Mouse (Mus musculus) midbrain, embryonic 15.5 days (tissue): ENCODE measurements around the gene Lonp1. TPM values are rescaled to one million over a fixed set of nuclear protein-coding genes. Genes with fewer than 3 reads are reported as not detected.
"Not testable (repeated sequence)": the region's sequence is repeated elsewhere in the genome, so short reads cannot be mapped to it uniquely, and the experiment has no call there.

ENCODE experiments used
- ATAC-seq: fragments of 200-750 bp; cut with Nextera tagmentation; replicated peaks from 2 replicates; pipeline ENCODE4 v1.8.0; 2017; ENCODE audit warnings: moderate TSS enrichment
- H3K27ac ChIP-seq: fragments of 300-500 bp; sonication (generic); 2 replicates; pipeline ENCODE4 v1.5.1; 2015; ENCODE audit warnings: mild to moderate bottlenecking, inconsistent platforms
- H3K27me3 ChIP-seq: fragments of 300-500 bp; sonication (generic); replicated peaks from 2 replicates; pipeline ENCODE4 v1.6.1; 2015; ENCODE audit warnings: inconsistent platforms
- H3K36me3 ChIP-seq: fragments of 300-500 bp; sonication (generic); replicated peaks from 2 replicates; pipeline ENCODE4 v1.6.1; 2015; ENCODE audit warnings: inconsistent platforms
- H3K4me1 ChIP-seq: fragments of 300-500 bp; sonication (generic); 2 replicates; pipeline ENCODE4 v1.6.1; 2015; ENCODE audit warnings: inconsistent platforms
- H3K4me2 ChIP-seq: fragments of 300-500 bp; sonication (generic); 2 replicates; pipeline ENCODE4 v1.6.1; 2015; ENCODE audit warnings: inconsistent platforms, mild to moderate bottlenecking, moderate library complexity
- H3K4me3 ChIP-seq: fragments of 300-500 bp; sonication (generic); 2 replicates; pipeline ENCODE4 v1.5.1; 2015; ENCODE audit warnings: mild to moderate bottlenecking, inconsistent platforms
- H3K9ac ChIP-seq: fragments of 300-500 bp; sonication (generic); 2 replicates; pipeline ENCODE4 v1.6.1; 2015; ENCODE audit warnings: mild to moderate bottlenecking, inconsistent platforms
- H3K9me3 ChIP-seq: fragments of 300-500 bp; sonication (generic); 2 replicates; pipeline ENCODE4 v1.6.1; 2016; ENCODE audit warnings: inconsistent platforms
- WGBS: fragments of 180-500 bp; shearing (Covaris S2); methylation state at CpG from one replicate; pipeline ENCODE4 v1.1.7; 2015; ENCODE audit warnings: mixed read lengths; 5-methylcytosine and 5-hydroxymethylcytosine counted together
- polyA plus RNA-seq: library from polyadenylated mRNA; unstranded; fragments of >200 nt; fragmentation: Nextera tagmentation; extraction: Ambion mirVana; gene quantifications from 2 replicates; pipeline ENCODE4 v1.2.1, GENCODE M21; 2015

The Lonp1 gene
- polyA plus RNA-seq, 1 experiment from 2014 or later = 48.9 TPM

DNA sequence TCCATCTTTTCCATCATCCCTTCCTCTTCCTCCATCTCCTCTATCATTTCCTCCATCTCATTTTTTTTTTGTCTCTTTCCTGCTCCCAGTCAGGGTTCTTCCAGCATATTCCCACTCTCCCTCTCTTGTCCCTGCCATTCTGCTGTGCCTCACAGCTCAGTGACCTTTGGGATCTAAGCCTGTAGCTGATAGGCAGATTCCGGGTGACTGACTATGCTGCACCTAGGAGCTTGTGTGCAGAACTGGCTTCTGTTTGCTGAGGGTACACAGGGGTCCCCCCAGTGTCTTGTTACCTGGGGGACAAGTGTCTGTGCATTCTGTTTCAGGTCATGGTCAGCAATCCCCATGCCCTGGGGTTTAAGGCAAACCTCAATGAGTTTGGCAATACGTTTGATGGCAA is 28.1 kb upstream of the Lonp1 start:
- Histone ChIP-seq H3K27ac (no peak overlapping the region), H3K4me3 (no peak overlapping the region), H3K4me2 (no peak overlapping the region), H3K36me3 (no peaks in the 10 kb centered on the region), H3K27me3 (no peaks in the 10 kb centered on the region), H3K9ac (no peak overlapping the region), H3K4me1 (no peaks in the 10 kb centered on the region), H3K9me3 (no peaks in the 10 kb centered on the region)
- WGBS = 69% methylated on average over 2 of the region's 2 CpGs
- no peak for ATAC-seq

DNA sequence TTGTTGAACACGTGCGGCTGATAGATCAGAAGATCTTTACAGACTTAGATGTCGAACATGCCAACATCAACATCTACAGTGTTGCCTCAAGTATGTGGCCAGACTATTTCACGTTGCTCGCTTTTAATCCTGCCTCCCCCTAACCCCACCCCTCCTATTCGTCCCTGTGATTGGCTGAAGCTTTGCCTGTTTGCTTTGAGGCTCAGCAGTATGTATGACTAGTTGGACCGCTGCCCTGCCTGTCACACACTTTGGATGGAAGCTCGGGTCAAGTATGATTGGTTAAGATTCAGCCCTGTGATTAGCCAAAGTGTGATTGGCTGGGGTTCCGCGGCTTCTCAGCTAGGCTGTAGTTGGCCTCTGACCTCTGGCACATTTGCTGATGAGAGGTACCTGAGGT is 25.1 kb upstream of the Lonp1 start:
- no peak overlapping the region for H3K4me3 ChIP-seq
- no peak overlapping the region for H3K27ac ChIP-seq
- H3K36me3 ChIP-seq = no peaks in the 10 kb centered on the region
- no peak overlapping the region for H3K9ac ChIP-seq
- no peak for ATAC-seq
- H3K9me3 ChIP-seq = no peaks in the 10 kb centered on the region
- H3K4me2 ChIP-seq = no peak overlapping the region
- H3K27me3 ChIP-seq = no peaks in the 10 kb centered on the region
- H3K4me1 ChIP-seq = no peaks in the 10 kb centered on the region
- WGBS = 42% methylated on average over 10 of the region's 10 CpGs

DNA sequence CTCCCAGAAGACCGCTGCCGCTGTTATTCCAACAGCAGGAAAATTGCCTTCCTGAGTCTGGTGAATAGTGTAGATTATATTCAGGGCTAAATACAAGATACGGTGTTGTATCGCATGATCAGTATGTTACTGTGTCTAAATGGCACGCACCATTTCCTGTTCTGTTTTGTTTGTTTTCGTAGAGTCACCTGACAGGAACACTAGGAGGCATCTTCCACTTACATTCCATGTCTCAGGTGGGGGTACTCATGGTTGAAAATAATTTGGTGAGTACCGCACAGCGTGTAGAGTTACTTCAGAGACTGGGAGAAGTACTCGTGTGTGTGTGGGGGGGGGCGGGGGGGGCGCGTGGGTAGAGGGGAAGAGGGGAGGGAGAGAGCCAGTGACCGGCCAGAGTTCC is 20.9 kb upstream of the Lonp1 start:
- Histone ChIP-seq H3K27ac (no peak overlapping the region), H3K36me3 (no peaks in the 10 kb centered on the region), H3K9me3 (no peaks in the 10 kb centered on the region), H3K9ac (no peak overlapping the region), H3K27me3 (no peaks in the 10 kb centered on the region), H3K4me3 (no peak overlapping the region), H3K4me1 (no peaks in the 10 kb centered on the region), H3K4me2 (no peak overlapping the region)
- WGBS = 75% methylated on average over 12 of the region's 13 CpGs
- no peak for ATAC-seq

DNA sequence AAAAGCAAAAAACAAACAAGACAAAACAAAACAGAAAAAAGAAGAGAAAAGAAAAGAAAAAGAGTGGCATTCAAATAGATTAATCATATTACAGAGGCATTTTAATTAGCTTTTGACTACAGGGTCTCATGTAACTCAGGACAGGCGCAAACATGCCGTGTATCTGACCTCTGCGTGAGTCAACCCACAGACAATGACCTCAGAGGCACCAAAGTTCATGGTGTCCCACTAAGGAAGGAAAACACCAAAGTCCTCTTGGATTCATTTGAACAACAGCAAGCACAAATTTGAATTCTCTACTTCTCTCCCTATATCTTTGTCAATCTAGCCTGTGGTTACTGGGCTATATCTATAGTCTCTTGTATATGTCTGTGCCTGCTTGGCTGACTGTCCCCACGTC is 16.6 kb upstream of the Lonp1 start:
- H3K9ac ChIP-seq = no peak overlapping the region
- no peaks in the 10 kb centered on the region for H3K4me1 ChIP-seq
- no peak overlapping the region for H3K4me3 ChIP-seq
- no peaks in the 10 kb centered on the region for H3K27me3 ChIP-seq
- H3K4me2 ChIP-seq = no peak overlapping the region
- 88% methylated on average over 4 of the region's 4 CpGs for WGBS
- no peak for ATAC-seq
- H3K9me3 ChIP-seq = no peaks in the 10 kb centered on the region
- no peak overlapping the region for H3K27ac ChIP-seq
- H3K36me3 ChIP-seq = no peaks in the 10 kb centered on the region

DNA sequence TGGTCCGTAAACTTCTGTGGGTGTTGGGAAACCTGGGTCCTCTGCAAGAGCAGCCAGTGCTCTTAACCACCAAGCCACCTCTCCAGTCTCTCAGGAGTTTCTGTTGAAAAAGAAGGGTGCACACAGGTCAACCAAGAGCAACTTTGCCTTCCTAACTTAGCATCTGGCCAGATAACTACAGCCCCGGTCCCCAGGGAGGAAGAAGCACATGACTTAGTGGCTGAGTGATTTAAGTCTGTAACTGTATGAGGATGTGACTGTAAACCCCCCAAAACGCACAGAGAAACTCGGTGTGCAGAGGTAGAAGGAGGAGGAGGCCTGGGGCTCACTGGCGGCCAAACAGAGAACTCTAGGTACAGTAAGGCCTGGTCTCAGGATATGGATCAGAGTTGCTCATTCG is 7.3 kb upstream of the Lonp1 start:
- Histone ChIP-seq H3K9ac (no peak overlapping the region), H3K4me3 (no peak overlapping the region), H3K27ac (no peak overlapping the region), H3K27me3 (0 out of 2 replicates have a peak, but pooled peaks cover 3% of the 10 kb centered on the region), H3K36me3 (no peaks in the 10 kb centered on the region), H3K4me1 (no peaks in the 10 kb centered on the region), H3K4me2 (no peak overlapping the region), H3K9me3 (no peaks in the 10 kb centered on the region)
- no peak for ATAC-seq
- 94% methylated on average over 6 of the region's 6 CpGs for WGBS

DNA sequence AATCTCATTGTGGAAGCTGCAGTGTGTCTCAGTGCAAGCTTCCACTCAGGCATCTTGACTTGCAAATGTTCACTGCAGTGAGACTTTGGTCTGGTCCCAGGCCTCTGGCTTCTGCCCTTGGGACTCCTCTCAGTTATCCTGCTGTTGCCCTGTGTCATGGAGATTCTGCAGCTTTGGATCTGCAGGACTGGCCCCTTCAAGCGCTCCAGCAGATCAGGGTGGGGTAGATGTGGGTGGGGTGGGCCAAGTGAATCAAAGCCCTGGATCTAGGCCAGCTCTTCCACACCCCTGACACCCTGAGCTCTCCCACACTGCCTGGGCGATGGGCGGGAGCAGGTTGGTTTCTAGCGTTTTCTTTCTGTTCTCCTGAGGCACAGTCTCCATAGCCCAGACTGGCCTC is 5.1 kb upstream of the Lonp1 start:
- peaks cover 11% of the 10 kb centered on the region for H3K4me1 ChIP-seq
- 0 out of 2 replicates have a peak, but pooled peaks cover 3% of the 10 kb centered on the region for H3K27me3 ChIP-seq
- no peak overlapping the region for H3K27ac ChIP-seq
- 56% methylated on average over 4 of the region's 4 CpGs for WGBS
- H3K36me3 ChIP-seq = no peaks in the 10 kb centered on the region
- no peak overlapping the region for H3K4me2 ChIP-seq
- no peak overlapping the region for H3K9ac ChIP-seq
- H3K9me3 ChIP-seq = no peaks in the 10 kb centered on the region
- ATAC-seq = no peak
- no peak overlapping the region for H3K4me3 ChIP-seq

DNA sequence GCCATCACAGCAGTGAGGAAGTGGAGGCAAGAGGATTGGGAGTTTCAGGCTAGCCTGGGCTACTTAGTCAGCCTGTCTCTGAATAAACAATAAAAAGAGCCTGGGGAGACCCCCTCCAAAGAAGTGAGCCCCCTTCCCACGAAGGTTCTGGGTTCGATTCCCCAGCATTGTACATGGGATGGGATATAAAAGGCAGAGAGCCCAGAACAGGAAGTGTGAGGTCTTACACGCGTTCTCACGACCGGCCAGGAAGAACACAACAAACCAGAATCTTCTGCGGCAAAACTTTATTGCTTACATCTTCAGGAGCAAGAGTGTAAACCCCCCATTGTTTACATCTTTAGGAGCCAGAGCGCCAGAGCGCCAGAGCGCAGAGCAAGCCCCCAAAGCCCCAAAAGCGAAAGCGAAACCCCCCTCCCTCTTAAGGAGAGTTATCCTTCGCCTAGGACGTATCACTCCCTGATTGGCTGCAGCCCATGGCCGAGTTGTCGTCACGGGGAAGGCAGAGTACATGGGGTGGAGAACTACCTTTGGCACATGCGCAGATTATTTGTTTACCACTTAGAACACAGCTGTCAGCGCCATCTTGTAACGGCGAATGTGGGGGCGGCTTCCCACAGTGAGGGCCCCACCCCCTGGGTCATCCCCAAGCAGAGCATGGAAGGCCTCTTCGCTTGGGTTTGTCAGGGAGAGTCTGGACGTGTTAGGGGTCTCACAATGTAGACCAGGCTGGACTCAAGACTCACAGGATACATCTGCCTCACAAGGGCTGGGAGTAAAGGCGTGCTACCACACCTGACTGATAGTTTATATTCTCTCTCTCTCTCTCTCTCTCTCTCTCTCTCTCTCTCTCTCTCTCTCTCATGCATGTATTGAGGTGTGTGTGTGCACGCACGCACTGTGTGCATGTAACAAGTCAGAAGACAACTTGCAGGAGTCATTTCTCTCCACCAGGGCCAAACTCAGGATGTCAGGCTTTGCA is 3.4 kb upstream of the Lonp1 start:
- ATAC-seq, H3K9ac ChIP-seq, H3K27me3 ChIP-seq, H3K27ac ChIP-seq, H3K4me3 ChIP-seq, H3K9me3 ChIP-seq, H3K36me3 ChIP-seq, H3K4me2 ChIP-seq: not testable (repeated sequence)
- whole genome bisulfite sequencing = 89% methylated on average over 27 of the region's 27 CpGs
- peaks cover 23% of the 10 kb centered on the region for H3K4me1 ChIP-seq

DNA sequence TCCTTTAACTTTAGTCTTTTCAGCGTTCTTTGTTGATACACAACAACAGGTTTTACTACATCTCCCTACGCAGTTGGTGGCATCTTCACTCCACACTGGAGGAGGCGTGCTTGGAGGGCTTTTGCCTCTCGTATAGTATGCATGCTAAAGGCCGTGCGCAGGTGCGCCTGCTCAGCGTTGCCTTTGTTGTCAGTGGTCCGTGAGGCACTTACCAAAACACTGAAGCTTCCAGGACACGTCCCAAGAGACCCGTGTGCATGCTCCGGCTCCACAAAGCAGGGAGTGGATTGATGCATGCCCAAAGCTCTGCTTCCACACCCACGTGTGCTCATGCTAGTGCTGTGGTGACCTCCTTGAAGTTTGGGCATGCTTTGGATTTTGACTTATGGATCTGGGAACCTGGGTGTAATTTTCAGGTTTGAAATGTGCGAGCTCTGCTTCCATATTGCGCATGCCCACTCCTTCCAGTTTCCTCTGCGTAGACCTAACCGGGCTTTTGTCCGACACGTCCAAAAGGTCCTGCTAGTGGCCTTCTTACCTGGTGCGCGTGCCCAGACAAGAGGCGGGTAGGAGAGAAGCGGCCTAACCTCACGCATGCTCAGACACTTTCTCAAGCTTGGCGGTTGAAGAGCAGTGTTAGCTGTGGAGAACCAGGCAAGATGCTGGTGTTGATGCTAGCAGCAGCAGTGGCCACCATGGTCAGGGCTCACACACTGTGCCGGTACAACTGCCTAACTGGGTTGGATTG is 1.0 kb upstream of the Lonp1 start, which contains the start of gene Catsperd:
Gene Catsperd (plus strand): TSS at position 614 of the 748 bp plus-strand sequence.
- Histone ChIP-seq H3K4me3 (peak within 1 kb of the TSS; percentile 78), H3K27me3 (0 out of 2 replicates have a peak, but pooled peaks cover 3% of the 10 kb centered on the region), H3K36me3 (no peaks in the 10 kb centered on the region; the same call in 1 of the 2 replicates), H3K9ac (peak within 1 kb of the TSS; percentile 60), H3K27ac (peak within 1 kb of the TSS; percentile 82), H3K9me3 (no peaks in the 10 kb centered on the region), H3K4me1 (peaks cover 28% of the 10 kb centered on the region), H3K4me2 (peak within 1 kb of the TSS; percentile 92)
- peak; percentile 69 for ATAC-seq
- WGBS = 7% methylated on average over 26 of the region's 26 CpGs

DNA sequence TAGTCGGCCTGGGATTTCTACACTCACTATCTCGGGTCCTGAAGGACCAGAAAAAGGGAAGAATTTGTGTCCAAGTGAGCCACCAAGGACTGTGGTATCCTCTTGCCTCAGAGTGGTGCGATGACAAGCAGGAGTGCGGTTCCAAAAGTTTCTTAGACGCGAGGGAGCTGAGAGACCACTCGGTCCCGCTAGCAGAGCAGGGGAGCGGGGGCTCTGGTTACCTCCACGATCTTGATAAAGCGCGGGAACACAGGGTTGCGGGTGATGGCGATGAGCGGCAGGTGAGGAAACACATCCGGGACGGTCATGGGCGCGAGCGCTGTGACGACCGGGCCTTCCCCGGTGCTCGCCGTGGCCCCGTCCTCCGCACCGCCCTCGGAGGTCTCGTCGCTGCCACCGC is 427 bp downstream of the Lonp1 start:
- no peak for ATAC-seq
- Histone ChIP-seq H3K4me1 (peaks cover 28% of the 10 kb centered on the region), H3K9ac (peak overlapping the region; percentile 60), H3K27ac (peak overlapping the region; percentile 82), H3K4me3 (peak overlapping the region; percentile 78), H3K9me3 (no peaks in the 10 kb centered on the region), H3K4me2 (peak overlapping the region; percentile 92), H3K27me3 (0 out of 2 replicates have a peak, but pooled peaks cover 3% of the 10 kb centered on the region), H3K36me3 (peaks cover 5% of the 10 kb centered on the region; the same call in 1 of the 2 replicates)
- 1% methylated on average over 31 of the region's 32 CpGs for WGBS

DNA sequence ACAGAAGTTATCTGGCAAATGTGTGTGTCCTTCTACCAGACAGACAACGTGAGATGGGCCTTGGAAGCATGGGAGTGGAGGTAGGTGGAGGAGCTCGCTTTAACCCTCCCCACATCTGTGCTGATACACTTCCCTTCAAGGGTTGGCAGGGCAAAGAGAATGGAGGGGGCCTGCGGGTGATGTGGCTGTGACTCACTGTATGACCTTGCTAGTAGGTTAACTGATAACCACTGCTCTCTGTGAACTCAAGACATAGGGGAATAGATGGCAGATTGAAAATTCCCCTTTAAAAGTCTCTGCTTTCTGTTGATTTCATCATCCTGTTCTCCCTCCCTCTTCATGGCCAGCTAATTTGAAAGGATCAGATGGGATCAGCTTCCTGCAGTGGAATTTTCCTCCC is 1.2 kb downstream of the Lonp1 start:
- peaks cover 12% of the 10 kb centered on the region; the same call in 1 of the 2 replicates for H3K36me3 ChIP-seq
- peak overlapping the region; percentile 78; the same call in 1 of the 2 replicates for H3K4me3 ChIP-seq
- 0 out of 2 replicates have a peak, but pooled peaks cover 3% of the 10 kb centered on the region for H3K27me3 ChIP-seq
- ATAC-seq = no peak
- no peak overlapping the region for H3K27ac ChIP-seq
- peaks cover 28% of the 10 kb centered on the region for H3K4me1 ChIP-seq
- WGBS = 81% methylated on average over 3 of the region's 3 CpGs
- no peaks in the 10 kb centered on the region for H3K9me3 ChIP-seq
- H3K9ac ChIP-seq = no peak overlapping the region
- H3K4me2 ChIP-seq = peak overlapping the region; percentile 92; the same call in 1 of the 2 replicates

DNA sequence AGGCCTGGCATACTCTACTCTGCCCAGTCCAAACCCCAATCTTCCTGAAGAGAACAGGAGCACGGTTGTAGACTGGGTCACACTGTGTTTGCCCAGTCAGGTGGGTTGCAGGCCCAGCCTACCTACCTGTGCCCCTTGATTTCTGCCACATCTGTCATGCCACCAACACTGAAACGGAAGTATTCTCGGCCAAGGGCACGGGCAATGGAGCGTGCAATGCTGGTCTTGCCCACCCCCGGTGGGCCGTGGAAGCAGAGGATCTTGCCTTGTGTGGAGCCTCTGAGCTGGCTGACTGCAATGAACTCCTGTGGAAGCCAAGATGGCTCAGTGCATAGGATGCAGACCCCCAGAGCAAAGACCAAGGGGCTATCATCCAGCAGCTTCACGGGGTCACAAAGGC is 9.1 kb downstream of the Lonp1 start:
- H3K4me1 ChIP-seq = peaks cover 13% of the 10 kb centered on the region
- no peaks in the 10 kb centered on the region for H3K27me3 ChIP-seq
- H3K36me3 ChIP-seq = peaks cover 44% of the 10 kb centered on the region
- ATAC-seq = no peak
- H3K4me2 ChIP-seq = no peak overlapping the region
- H3K9me3 ChIP-seq = no peaks in the 10 kb centered on the region
- 89% methylated on average over 8 of the region's 8 CpGs for WGBS
- H3K27ac ChIP-seq = no peak overlapping the region
- no peak overlapping the region for H3K9ac ChIP-seq
- no peak overlapping the region for H3K4me3 ChIP-seq

DNA sequence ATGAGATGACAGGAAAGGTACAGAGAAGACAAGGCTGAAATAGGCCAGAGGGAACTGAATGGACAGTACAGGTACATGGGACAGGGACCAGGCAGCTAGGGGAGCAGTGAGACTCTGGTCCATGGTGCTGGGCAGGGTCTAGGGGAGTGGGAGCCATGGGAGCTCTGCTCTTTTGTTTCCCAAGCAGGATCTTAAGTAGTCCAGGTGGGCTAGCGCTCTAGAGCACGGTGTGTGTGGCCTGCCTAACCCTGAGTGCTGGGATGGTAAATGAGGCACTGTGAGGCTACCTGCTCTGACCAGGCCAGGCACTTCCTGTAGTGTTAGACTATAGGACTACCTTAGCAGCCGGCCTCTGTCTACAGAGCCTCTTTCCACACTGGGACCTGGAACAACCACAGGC is 10.0 kb downstream of the Lonp1 start:
- H3K27me3 ChIP-seq = no peaks in the 10 kb centered on the region
- no peak overlapping the region for H3K4me3 ChIP-seq
- 80% methylated on average over 3 of the region's 3 CpGs for WGBS
- ATAC-seq = no peak
- no peaks in the 10 kb centered on the region for H3K9me3 ChIP-seq
- H3K9ac ChIP-seq = no peak overlapping the region
- peaks cover 41% of the 10 kb centered on the region for H3K36me3 ChIP-seq
- H3K4me2 ChIP-seq = no peak overlapping the region
- H3K27ac ChIP-seq = no peak overlapping the region
- H3K4me1 ChIP-seq = peaks cover 13% of the 10 kb centered on the region
